Comparison of ENCODE assay signal across 8 mouse cellular contexts in genomic region chr15:79741921-79742705, GRCm38 (mm10). TPM values are rescaled to one million over a fixed set of nuclear protein-coding genes. Genes with fewer than 3 reads are reported as not detected.
DNase-seq lines count a peak whose midpoint lies in the region; ATAC-seq and TF ChIP-seq lines count a peak whose summit lies in the region.

TSS of gene Sun2 (minus strand) at chr15:79742536.

- peaks cover 2% of the 10 kb centered on the region; the same call in 1 of the 2 replicates for H3K27me3 ChIP-seq in forebrain, embryonic 11.5 days (ENCODE audit: control insufficient read depth, insufficient read depth, low read length)
- H3K27me3 ChIP-seq in heart, embryonic 16.5 days (ENCODE audit: control insufficient read depth, insufficient read depth, low read length) = no peaks in the 10 kb centered on the region
- no peaks in the 10 kb centered on the region for H3K27me3 ChIP-seq in liver, embryonic 16.5 days (ENCODE audit: control insufficient read depth, insufficient read depth, low read depth, low read length)
- no peaks in the 10 kb centered on the region for H3K27me3 ChIP-seq in neural tube, embryonic 13.5 days
- no peaks in the 10 kb centered on the region for H3K27me3 ChIP-seq in testis, adult 2 months (ENCODE audit: control insufficient read depth, insufficient read depth, low read length)

- peak; percentile 80 to 89 for DNase-seq in CD8-positive naive resting alpha-beta T cell, adult 2 months (ENCODE audit: low read depth in 2 of 2, low spot score in 2 of 2)
- peak; percentile 66 for DNase-seq in c-Kit-positive CD71-negative TER-119-negative erythroid progenitor cells, embryonic 14.5 days (ENCODE audit: low read depth)
- peak; percentile 94 for DNase-seq in forebrain, embryonic 11.5 days (ENCODE audit: low spot score)
- peak; percentile 94 to 96 for DNase-seq in kidney, postnatal 4 days

- ATAC-seq in forebrain, embryonic 11.5 days (replicated peaks; ENCODE audit: low FRiP score) = peak; percentile 92
- ATAC-seq in heart, embryonic 16.5 days (replicated peaks; ENCODE audit: extremely low read depth, insufficient read depth, low FRiP score) = peak; percentile 90
- peak; percentile 91 for ATAC-seq in liver, embryonic 16.5 days (ENCODE audit: low read depth)
- peak; percentile 94 for ATAC-seq in neural tube, embryonic 13.5 days (ENCODE audit: low read depth)

- peak within 1 kb of the TSS; percentile 89 for H3K9ac ChIP-seq in forebrain, embryonic 11.5 days (ENCODE audit: low read length)
- H3K9ac ChIP-seq in heart, embryonic 16.5 days (ENCODE audit: low read length) = peak within 1 kb of the TSS; percentile 82
- H3K9ac ChIP-seq in liver, embryonic 16.5 days (ENCODE audit: low read depth, low read length) = peak within 1 kb of the TSS; percentile 92
- peak within 1 kb of the TSS; percentile 96 for H3K9ac ChIP-seq in neural tube, embryonic 13.5 days

- peak within 1 kb of the TSS; percentile 94 for H3K4me2 ChIP-seq in forebrain, embryonic 11.5 days (ENCODE audit: low read depth, low read length, severe bottlenecking)
- H3K4me2 ChIP-seq in heart, embryonic 16.5 days (ENCODE audit: low read depth, low read length) = peak within 1 kb of the TSS; percentile 83
- peak within 1 kb of the TSS; percentile 99 for H3K4me2 ChIP-seq in liver, embryonic 16.5 days (ENCODE audit: low read depth, low read length)
- H3K4me2 ChIP-seq in neural tube, embryonic 13.5 days = peak within 1 kb of the TSS; percentile 84

- TF ChIP-seq CTCF in testis, adult 2 months (IDR thresholded peaks at IDR 0.05; ENCODE audit: control insufficient read depth, insufficient read depth, insufficient replicate concordance, low read depth, low read length) = no peak

- no peaks in the 10 kb centered on the region; the same call in 1 of the 2 replicates for H3K36me3 ChIP-seq in forebrain, embryonic 11.5 days (ENCODE audit: control insufficient read depth, insufficient read depth, low read length)
- peaks cover 15% of the 10 kb centered on the region for H3K36me3 ChIP-seq in heart, embryonic 16.5 days (ENCODE audit: control insufficient read depth, insufficient read depth)
- peaks cover 8% of the 10 kb centered on the region for H3K36me3 ChIP-seq in liver, embryonic 16.5 days (ENCODE audit: control insufficient read depth, insufficient read depth)
- H3K36me3 ChIP-seq in neural tube, embryonic 13.5 days = peaks cover 28% of the 10 kb centered on the region
- no peaks in the 10 kb centered on the region for H3K36me3 ChIP-seq in testis, adult 2 months (ENCODE audit: control insufficient read depth, insufficient read depth, low read length)

- H3K27ac ChIP-seq in forebrain, embryonic 11.5 days (ENCODE audit: low read depth, low read length) = no peak within 1 kb of the TSS
- H3K27ac ChIP-seq in heart, embryonic 16.5 days (ENCODE audit: low read length) = peak within 1 kb of the TSS; percentile 90
- peak within 1 kb of the TSS; percentile 78 for H3K27ac ChIP-seq in liver, embryonic 16.5 days (ENCODE audit: low read length)
- peak within 1 kb of the TSS; percentile 79 for H3K27ac ChIP-seq in neural tube, embryonic 13.5 days (replicated peaks)
- peak within 1 kb of the TSS; percentile 71 for H3K27ac ChIP-seq in testis, adult 2 months (ENCODE audit: control insufficient read depth, insufficient read depth, low read depth, low read length)

- under 1% methylated on average over 76 of the region's 93 CpGs for WGBS in forebrain, embryonic 11.5 days
- WGBS in heart, embryonic 16.5 days = under 1% methylated on average over 90 of the region's 93 CpGs
- under 1% methylated on average over 92 of the region's 93 CpGs for WGBS in liver, embryonic 16.5 days (ENCODE audit: insufficient replicate concordance)
- under 1% methylated on average over 78 of the region's 93 CpGs for WGBS in neural tube, embryonic 13.5 days

- peak within 1 kb of the TSS; percentile 96 for H3K4me3 ChIP-seq in forebrain, embryonic 11.5 days (ENCODE audit: low read depth, low read length)
- peak within 1 kb of the TSS; percentile 69 for H3K4me3 ChIP-seq in heart, embryonic 16.5 days (ENCODE audit: low read length)
- H3K4me3 ChIP-seq in liver, embryonic 16.5 days (ENCODE audit: low read depth, low read length) = peak within 1 kb of the TSS; percentile 92
- H3K4me3 ChIP-seq in neural tube, embryonic 13.5 days = peak within 1 kb of the TSS; percentile 97
- H3K4me3 ChIP-seq in testis, adult 2 months (ENCODE audit: control insufficient read depth, low read depth, low read length) = peak within 1 kb of the TSS; percentile 83

- TF ChIP-seq POLR2A in testis, adult 2 months (IDR thresholded peaks at IDR 0.05; ENCODE audit: control insufficient read depth, low read depth, low read length) = peak; percentile 47; the same call in 1 of the 2 replicates

- no peaks in the 10 kb centered on the region for H3K9me3 ChIP-seq in forebrain, embryonic 11.5 days (ENCODE audit: control insufficient read depth, low read length)
- no peaks in the 10 kb centered on the region for H3K9me3 ChIP-seq in heart, embryonic 16.5 days (replicated peaks; ENCODE audit: control insufficient read depth, low read length)
- no peaks in the 10 kb centered on the region for H3K9me3 ChIP-seq in liver, embryonic 16.5 days (replicated peaks; ENCODE audit: control insufficient read depth, low read length)
- H3K9me3 ChIP-seq in neural tube, embryonic 13.5 days = no peaks in the 10 kb centered on the region

- no peaks in the 10 kb centered on the region; the same call in 1 of the 2 replicates for H3K4me1 ChIP-seq in forebrain, embryonic 11.5 days (replicated peaks; ENCODE audit: control insufficient read depth, insufficient read depth, low read length)
- peaks cover 34% of the 10 kb centered on the region for H3K4me1 ChIP-seq in heart, embryonic 16.5 days (ENCODE audit: control insufficient read depth, insufficient read depth, low read length)
- H3K4me1 ChIP-seq in liver, embryonic 16.5 days (ENCODE audit: control insufficient read depth, low read depth, low read length) = peaks cover 23% of the 10 kb centered on the region
- H3K4me1 ChIP-seq in neural tube, embryonic 13.5 days (replicated peaks) = peaks cover 40% of the 10 kb centered on the region
- H3K4me1 ChIP-seq in testis, adult 2 months (ENCODE audit: control insufficient read depth, insufficient read depth, low read length) = peaks cover 20% of the 10 kb centered on the region

RNA-seq across cellular contexts. Expression of gene Sun2, which starts in this region (rescaled TPM):
- polyA plus RNA-seq in forebrain, embryonic 11.5 days (2014; fragmentation: Nextera tagmentation; extraction: Ambion mirVana) = 4.3 and 5.9 TPM in 2 replicates
- 6.2 and 7.9 TPM in 2 replicates for polyA plus RNA-seq in heart, embryonic 16.5 days (2015; fragmentation: Nextera tagmentation; extraction: Ambion mirVana)
- 3.0 and 3.1 TPM in 2 replicates for polyA plus RNA-seq in liver, embryonic 16.5 days (2015; fragmentation: Nextera tagmentation; extraction: Ambion mirVana)
- polyA plus RNA-seq in neural tube, embryonic 13.5 days (2015; fragmentation: Nextera tagmentation; extraction: Ambion mirVana) = 6.9 and 11.1 TPM in 2 replicates
- 16.7 and 19.5 TPM in 2 replicates for polyA plus RNA-seq in testis, adult 2 months (2012; rRNA removed)
